22 mouse cellular contexts compared by ENCODE assay signal in genomic region chr9:14871536-14871935, GRCm38 (mm10). TPM values are rescaled to one million over a fixed set of nuclear protein-coding genes. Genes with fewer than 3 reads are reported as not detected.
DNase-seq lines count a peak whose midpoint lies in the region; ATAC-seq lines count a peak whose summit lies in the region.
"Had no signal": no experiment of that assay in that cellular context is flagged by ENCODE, and none has a peak within 500 bp of the region (broad histone marks: within the 10 kb centered on the region; RNA-seq: fewer than 3 reads in every experiment).

No protein-coding gene starts in this region.

- H3K9me3 ChIP-seq in heart, embryonic 10.5 days: no peaks in the 10 kb centered on the region
- H3K9me3 ChIP-seq in neural tube, embryonic 11.5 days (ENCODE audit: control insufficient read depth, low read length): no peaks in the 10 kb centered on the region
- H3K9me3 ChIP-seq in neural tube, embryonic 15.5 days (replicated peaks): no peaks in the 10 kb centered on the region
- H3K9me3 ChIP-seq: embryonic facial prominence, embryonic 12.5 days; heart, embryonic 12.5 days; intestine, embryonic 15.5 days; limb, embryonic 10.5 days; liver, embryonic 13.5 days; lung, embryonic 15.5 days had no signal

- H3K36me3 ChIP-seq in heart, embryonic 10.5 days: no peaks in the 10 kb centered on the region
- H3K36me3 ChIP-seq in neural tube, embryonic 11.5 days (ENCODE audit: control insufficient read depth, insufficient read depth, low read length): no peaks in the 10 kb centered on the region
- no peaks in the 10 kb centered on the region for H3K36me3 ChIP-seq in neural tube, embryonic 15.5 days
- H3K36me3 ChIP-seq: embryonic facial prominence, embryonic 12.5 days; heart, embryonic 12.5 days; intestine, embryonic 15.5 days; limb, embryonic 10.5 days; liver, embryonic 13.5 days; lung, embryonic 15.5 days had no signal

- no peak overlapping the region for H3K4me3 ChIP-seq in heart, embryonic 10.5 days
- no peak overlapping the region for H3K4me3 ChIP-seq in neural tube, embryonic 11.5 days (ENCODE audit: low read depth, low read length)
- H3K4me3 ChIP-seq in neural tube, embryonic 15.5 days (replicated peaks): no peak overlapping the region
- H3K4me3 ChIP-seq: embryonic facial prominence, embryonic 12.5 days; heart, embryonic 12.5 days; intestine, embryonic 15.5 days; limb, embryonic 10.5 days; liver, embryonic 13.5 days; lung, embryonic 15.5 days had no signal

- peak; percentile 58 for DNase-seq in heart, embryonic 10.5 days (ENCODE audit: low spot score)
- DNase-seq in heart, postnatal 36 days: no peak
- no peak for DNase-seq in neural tube, embryonic 11.5 days (ENCODE audit: low spot score)
- DNase-seq in adrenal gland, postnatal 36 days: peak; percentile 50 to 64
- DNase-seq in thymus, postnatal 14 days: no peak
- DNase-seq in layer of hippocampus, adult 18-20 months (ENCODE audit: low spot score in 2 of 2): no peak
- DNase-seq: cerebellum, adult 2 months; liver, embryonic 13.5 days; right cerebral cortex, adult 18-20 months had no signal

- 72% methylated on average over 3 of the region's 3 CpGs for whole genome bisulfite sequencing in heart, embryonic 10.5 days
- WGBS in neural tube, embryonic 11.5 days: 83% methylated on average over 3 of the region's 3 CpGs
- WGBS in neural tube, embryonic 15.5 days: 60% methylated on average over 3 of the region's 3 CpGs

- H3K27ac ChIP-seq in heart, embryonic 10.5 days: no peak overlapping the region
- peak overlapping the region; percentile 34; the same call in 1 of the 2 replicates for H3K27ac ChIP-seq in neural tube, embryonic 11.5 days (ENCODE audit: low read depth, low read length)
- no peak overlapping the region for H3K27ac ChIP-seq in neural tube, embryonic 15.5 days (replicated peaks)
- H3K27ac ChIP-seq: embryonic facial prominence, embryonic 12.5 days; intestine, embryonic 15.5 days; limb, embryonic 10.5 days; liver, embryonic 13.5 days; lung, embryonic 15.5 days; macrophage had no signal

- intact Hi-C loops in heart, postnatal 36 days (cut with DNase I): no loop called here

- no peak overlapping the region for H3K4me2 ChIP-seq in neural tube, embryonic 11.5 days (ENCODE audit: low read depth)
- no peak overlapping the region for H3K4me2 ChIP-seq in neural tube, embryonic 15.5 days
- H3K4me2 ChIP-seq: embryonic facial prominence, embryonic 12.5 days; intestine, embryonic 15.5 days; liver, embryonic 13.5 days; lung, embryonic 15.5 days had no signal

- H3K4me1 ChIP-seq in heart, embryonic 10.5 days: peaks cover 13% of the 10 kb centered on the region; the same call in 1 of the 2 replicates
- H3K4me1 ChIP-seq in neural tube, embryonic 11.5 days (ENCODE audit: control insufficient read depth, insufficient read depth, low read length): peaks cover 5% of the 10 kb centered on the region; the same call in 1 of the 2 replicates
- H3K4me1 ChIP-seq in neural tube, embryonic 15.5 days: peaks cover 13% of the 10 kb centered on the region
- H3K4me1 ChIP-seq: intestine, embryonic 15.5 days; liver, embryonic 13.5 days had no signal

- H3K9ac ChIP-seq in neural tube, embryonic 11.5 days (ENCODE audit: low read length): no peak overlapping the region
- H3K9ac ChIP-seq in neural tube, embryonic 15.5 days (replicated peaks): no peak overlapping the region
- H3K9ac ChIP-seq: embryonic facial prominence, embryonic 12.5 days; heart, embryonic 12.5 days; intestine, embryonic 15.5 days; liver, embryonic 13.5 days; lung, embryonic 15.5 days had no signal

- peaks cover 5% of the 10 kb centered on the region; the same call in 1 of the 2 replicates for H3K27me3 ChIP-seq in heart, embryonic 10.5 days (ENCODE audit: insufficient read depth, poor library complexity, severe bottlenecking)
- no peaks in the 10 kb centered on the region for H3K27me3 ChIP-seq in neural tube, embryonic 11.5 days (ENCODE audit: control insufficient read depth, insufficient read depth, low read length)
- H3K27me3 ChIP-seq in neural tube, embryonic 15.5 days (replicated peaks): no peaks in the 10 kb centered on the region
- H3K27me3 ChIP-seq: embryonic facial prominence, embryonic 12.5 days; intestine, embryonic 15.5 days; liver, embryonic 13.5 days had no signal

- ATAC-seq in neural tube, embryonic 11.5 days (ENCODE audit: insufficient read depth, low FRiP score, low TSS enrichment): no peak
- ATAC-seq in neural tube, embryonic 15.5 days (ENCODE audit: low FRiP score): no peak
- ATAC-seq: activated CD4-positive, CD25-positive, alpha-beta regulatory T cell, adult 4 months; intestine, embryonic 15.5 days; Patski had no signal

RNA-seq across cellular contexts. Expression of gene Gpr83, which starts 11.5 kb away (rescaled TPM):
- polyA plus RNA-seq in heart, embryonic 10.5 days (2016; fragmentation: Nextera tagmentation; extraction: Ambion mirVana): not detected in 2 replicates
- not detected for total RNA-seq in heart, postnatal 36 days (2021)
- polyA plus RNA-seq in neural tube, embryonic 11.5 days (2014; fragmentation: Nextera tagmentation; extraction: Ambion mirVana): 0.58 and 1.1 TPM in 2 replicates
- polyA plus RNA-seq in neural tube, embryonic 15.5 days (2015; fragmentation: Nextera tagmentation; extraction: Ambion mirVana): 1.1 and 4.4 TPM in 2 replicates
- not detected for total RNA-seq in adrenal gland, postnatal 36 days (2021)
- 10 to 100 TPM; 13.5 to 16.2 TPM for total RNA-seq in layer of hippocampus, adult 18-20 months (2021)
- total RNA-seq: heart, postnatal 25 days had no signal
- polyA plus RNA-seq: C2C12; gonadal fat pad, adult 2 months; heart, embryonic 12.5 days; Patski had no signal

RNA-seq across cellular contexts. Expression of gene Izumo1r, which starts 32.2 kb away (rescaled TPM):
- 0.10 TPM in 1 of 2 replicates, not detected in the other for polyA plus RNA-seq in heart, embryonic 10.5 days (2016; fragmentation: Nextera tagmentation; extraction: Ambion mirVana)
- total RNA-seq in heart, postnatal 36 days (2021): not detected
- polyA plus RNA-seq in neural tube, embryonic 11.5 days (2014; fragmentation: Nextera tagmentation; extraction: Ambion mirVana): not detected in 2 replicates
- polyA plus RNA-seq in neural tube, embryonic 15.5 days (2015; fragmentation: Nextera tagmentation; extraction: Ambion mirVana): 1.9 TPM in 1 of 2 replicates, not detected in the other
- total RNA-seq in adrenal gland, postnatal 36 days (2021): not detected
- total RNA-seq in layer of hippocampus, adult 18-20 months (2021): not detected
- total RNA-seq: heart, postnatal 25 days had no signal
- polyA plus RNA-seq: C2C12; cerebellum, adult 2 months; heart, embryonic 12.5 days; intestine, embryonic 15.5 days; kidney, embryonic 16.5 days; limb, embryonic 10.5 days; liver, embryonic 13.5 days; macrophage; Patski had no signal

Comparison
In these comparisons a context has a peak if more than half of its experiments do, and no peak if none do; other contexts are left out.
1. DNase-seq: peak in heart, embryonic 10.5 days (single experiment) and adrenal gland, postnatal 36 days (2 of 2); none in heart, postnatal 36 days (0 of 2), neural tube, embryonic 11.5 days (single experiment), thymus, postnatal 14 days (single experiment) and layer of hippocampus, adult 18-20 months (0 of 2).
2. RNA of gene Gpr83, which starts 11.5 kb away (total RNA-seq): 13.5 to 16.2 TPM in layer of hippocampus, adult 18-20 months; not detected in adrenal gland, postnatal 36 days and not detected in heart, postnatal 36 days; every median in the first group is over 10 times any median in the second.